Mouse (Mus musculus) layer of hippocampus, adult 18-20 months (tissue): ENCODE data around the gene Foxn3. TPM values are rescaled to one million over a fixed set of nuclear protein-coding genes. Genes with fewer than 3 reads are reported as not detected.

Source experiments
- DNase-seq, 2 experiments: peaks; one replicate each; pipeline ENCODE4 v3.0.0; 2022; ENCODE audit warnings: low spot score in 2 of 2
- total RNA-seq, 2 experiments: library from RNA; stranded (reverse); gene quantifications; 2 replicates each; pipeline ENCODE4 v1.2.3; 2021

Foxn3 gene
- total RNA-seq, 2 experiments from 2014 or later: 51.4 to 54.4 TPM

- no peak for DNase-seq
Observed at GRCm38 (mm10) chr12:99419396-99419760, 144.0 kb downstream of the Foxn3 start.

- DNase-seq: no peak
Observed at GRCm38 (mm10) chr12:99418476-99419395, 144.6 kb downstream of the Foxn3 start.

GRCm38 (mm10) chr12:99417885-99418284 is 145.5 kb downstream of the Foxn3 start:
- DNase-seq: peak; percentile 41 to 78

- no peak for DNase-seq
Observed at GRCm38 (mm10) chr12:99415538-99415937, 147.8 kb downstream of the Foxn3 start.

DNA sequence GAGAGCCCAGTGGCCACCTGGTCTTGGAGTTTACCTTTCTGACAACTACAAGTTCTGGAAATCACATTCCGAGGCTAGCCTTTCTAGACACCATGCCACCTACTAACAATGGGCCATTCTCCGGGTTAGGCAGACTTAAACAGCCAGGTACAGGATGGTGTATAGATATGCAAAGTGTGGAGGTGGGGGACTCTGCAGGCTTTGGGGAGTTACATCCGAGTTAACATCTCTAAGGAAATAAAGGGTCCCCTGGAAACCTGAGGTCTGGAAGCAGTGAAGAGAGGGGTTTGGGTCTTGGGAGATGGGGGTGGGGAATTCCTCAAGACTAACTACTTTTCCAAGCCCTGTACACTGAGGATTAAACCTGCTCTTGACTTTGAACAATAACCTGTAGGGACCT is 150.9 kb downstream of the Foxn3 start:
- no peak for DNase-seq

DNA sequence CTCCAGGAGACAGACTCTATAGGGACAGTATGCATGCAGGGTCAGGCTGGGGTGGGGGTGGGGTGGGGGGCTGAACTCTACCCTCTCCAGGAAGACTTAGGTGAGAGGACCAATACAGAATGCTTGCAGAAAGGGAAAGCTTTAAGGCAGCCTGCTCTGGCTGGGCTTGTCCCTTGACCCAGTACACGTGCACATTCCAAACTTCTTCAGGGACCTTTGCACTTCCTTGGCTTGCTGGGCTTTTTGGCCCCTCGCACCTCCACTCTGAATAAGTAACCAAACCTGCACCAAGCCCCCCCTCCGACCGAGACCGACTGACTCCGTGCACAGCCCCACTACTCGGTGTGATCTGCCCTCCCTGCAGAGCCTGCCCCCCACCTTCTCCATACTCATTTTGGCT is 151.3 kb downstream of the Foxn3 start:
- no peak for DNase-seq

- no peak for DNase-seq
Observed at GRCm38 (mm10) chr12:99408651-99409050, 154.7 kb downstream of the Foxn3 start.

GRCm38 (mm10) chr12:99408089-99408488 is 155.3 kb downstream of the Foxn3 start:
- no peak for DNase-seq

DNA sequence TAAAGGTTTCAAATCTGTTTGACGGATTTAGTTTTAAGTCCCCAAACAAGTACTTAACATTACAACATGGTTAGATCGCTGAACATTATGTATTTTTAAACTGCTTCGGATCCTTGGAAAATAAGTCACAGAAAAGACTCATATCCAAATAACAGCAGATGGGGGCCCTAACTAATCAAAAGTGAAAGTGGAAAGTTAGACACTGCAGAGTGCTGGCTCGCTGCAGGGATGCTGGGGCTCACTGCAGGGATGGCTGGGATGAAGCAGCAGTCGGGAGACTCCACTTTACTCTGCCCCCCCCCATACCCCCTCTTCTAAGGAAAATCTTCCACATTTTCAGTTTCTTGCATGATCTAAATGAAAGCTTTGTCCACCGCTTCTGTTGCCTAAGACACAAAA is 156.1 kb downstream of the Foxn3 start:
- DNase-seq: peak in 1 of 2 experiments; percentile 13

- no peak for DNase-seq
Observed at GRCm38 (mm10) chr12:99406697-99407317, 156.6 kb downstream of the Foxn3 start.

GRCm38 (mm10) chr12:99406254-99406653 is 157.1 kb downstream of the Foxn3 start:
- peak; percentile 59 to 79 for DNase-seq

GRCm38 (mm10) chr12:99405401-99405800 is 158.0 kb downstream of the Foxn3 start:
- DNase-seq: no peak

DNA sequence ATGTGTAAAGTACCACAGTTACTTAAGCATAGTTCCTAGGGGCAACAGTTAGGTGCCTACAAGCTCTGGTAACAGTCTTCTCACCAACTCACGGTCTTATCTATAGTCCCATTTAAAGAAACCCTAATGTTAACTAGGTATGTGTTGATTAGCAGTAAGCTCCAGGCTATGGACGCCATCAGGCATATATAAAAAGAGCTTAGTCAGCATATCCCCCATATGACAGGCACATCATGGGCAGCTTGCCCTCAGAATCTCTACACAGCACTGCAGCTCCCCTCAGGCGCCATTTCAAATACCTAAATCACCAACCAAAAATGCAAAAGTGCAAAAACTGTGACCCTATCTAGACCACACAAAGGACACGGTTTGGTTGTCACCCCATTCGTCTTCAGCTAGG is 160.4 kb downstream of the Foxn3 start:
- DNase-seq: no peak

DNA sequence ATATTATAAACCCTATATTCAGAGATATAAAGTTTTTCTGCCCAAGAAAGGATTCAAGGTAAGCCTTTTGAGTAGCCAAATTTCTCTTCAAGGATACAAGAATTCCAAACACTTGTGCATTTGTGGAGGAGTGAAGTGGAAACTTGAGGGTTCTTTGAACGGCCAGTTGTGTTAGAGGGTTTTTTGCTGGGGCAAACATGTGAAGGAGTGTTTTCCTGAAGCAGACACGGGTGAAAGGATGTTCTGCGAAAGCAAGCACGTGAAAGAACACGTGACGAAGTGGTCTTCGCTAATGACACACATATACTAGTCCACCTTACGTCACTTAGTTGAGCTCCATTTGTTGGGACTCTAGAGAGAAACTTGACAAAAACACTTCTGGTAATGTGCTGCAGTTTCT is 162.5 kb downstream of the Foxn3 start:
- no peak for DNase-seq

DNA sequence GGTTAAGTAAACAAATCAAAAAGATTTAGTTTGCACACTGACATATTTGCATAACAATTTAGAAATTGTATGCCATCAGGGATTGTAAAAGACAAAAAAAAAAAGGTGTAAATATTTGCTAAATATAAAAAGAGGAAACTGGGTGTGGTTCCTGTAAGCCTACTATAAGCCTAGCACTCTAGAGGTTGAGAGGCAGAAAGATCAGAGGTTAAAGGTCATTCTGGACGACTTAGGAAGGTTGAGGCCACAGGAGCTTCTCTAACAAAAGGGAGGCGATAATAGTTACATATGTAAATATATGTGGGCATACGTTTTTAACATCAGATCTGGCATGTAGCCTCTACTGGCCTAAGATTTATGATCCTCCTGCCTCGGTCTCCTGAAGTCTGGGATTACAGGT is 163.8 kb downstream of the Foxn3 start:
- DNase-seq: no peak

DNA sequence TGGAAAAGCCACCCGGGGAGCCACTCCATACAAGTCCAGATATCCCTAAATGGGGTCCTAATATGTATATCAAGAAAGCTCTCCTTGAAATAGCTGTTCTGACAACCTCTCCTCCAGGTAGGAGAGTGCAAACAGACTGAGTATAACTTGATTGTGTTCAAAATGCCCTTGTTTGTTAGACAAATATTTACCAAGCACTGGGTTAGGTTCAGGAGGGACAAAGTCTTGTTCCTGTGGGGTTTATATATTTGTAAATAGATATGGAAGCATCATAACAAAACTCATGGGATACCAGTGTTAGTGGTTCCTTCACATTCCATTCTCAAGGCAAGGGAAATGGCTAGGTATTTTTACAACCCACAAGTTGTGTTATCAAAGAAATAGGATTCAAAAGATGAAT is 166.9 kb downstream of the Foxn3 start:
- DNase-seq: no peak

DNA sequence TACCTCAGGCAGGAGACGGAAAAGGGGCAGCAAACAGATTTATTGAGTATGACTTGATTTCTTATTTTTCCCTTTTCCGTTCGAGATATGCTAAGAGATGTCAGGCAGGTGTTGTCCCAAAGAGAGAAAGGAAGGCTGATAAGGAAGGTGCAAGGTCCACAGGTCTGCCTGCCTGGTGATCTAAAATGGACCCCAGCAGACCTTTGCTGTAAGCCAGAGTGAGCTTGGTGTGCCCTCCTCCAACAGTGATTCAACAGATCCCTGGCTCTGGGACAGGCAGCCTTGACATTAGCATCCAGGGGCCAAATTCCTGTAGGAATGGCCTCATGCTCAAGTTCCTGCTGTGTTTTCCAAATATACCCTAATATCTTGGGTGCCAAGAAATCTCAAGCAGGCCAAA is 168.3 kb downstream of the Foxn3 start:
- DNase-seq: no peak

DNA sequence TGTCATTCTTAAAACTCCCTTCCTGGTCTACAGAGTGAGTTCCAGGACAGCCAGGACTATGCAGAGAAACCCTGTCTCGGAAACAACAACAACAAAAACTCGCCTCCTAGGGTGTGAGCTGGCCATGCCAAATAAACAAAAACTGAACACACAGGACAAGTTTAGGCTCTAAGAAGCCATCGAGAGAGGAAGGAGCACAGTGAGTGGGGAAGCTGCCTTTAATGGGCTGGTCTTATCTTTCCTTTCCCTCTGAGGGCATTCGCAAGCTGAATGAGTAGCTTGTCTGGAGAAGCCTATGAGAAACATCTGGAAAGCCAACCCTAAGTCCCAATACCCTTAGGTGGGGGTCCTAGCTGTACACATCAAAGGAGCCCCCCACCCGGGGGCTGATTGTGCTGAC is 168.7 kb downstream of the Foxn3 start:
- DNase-seq: no peak

DNA sequence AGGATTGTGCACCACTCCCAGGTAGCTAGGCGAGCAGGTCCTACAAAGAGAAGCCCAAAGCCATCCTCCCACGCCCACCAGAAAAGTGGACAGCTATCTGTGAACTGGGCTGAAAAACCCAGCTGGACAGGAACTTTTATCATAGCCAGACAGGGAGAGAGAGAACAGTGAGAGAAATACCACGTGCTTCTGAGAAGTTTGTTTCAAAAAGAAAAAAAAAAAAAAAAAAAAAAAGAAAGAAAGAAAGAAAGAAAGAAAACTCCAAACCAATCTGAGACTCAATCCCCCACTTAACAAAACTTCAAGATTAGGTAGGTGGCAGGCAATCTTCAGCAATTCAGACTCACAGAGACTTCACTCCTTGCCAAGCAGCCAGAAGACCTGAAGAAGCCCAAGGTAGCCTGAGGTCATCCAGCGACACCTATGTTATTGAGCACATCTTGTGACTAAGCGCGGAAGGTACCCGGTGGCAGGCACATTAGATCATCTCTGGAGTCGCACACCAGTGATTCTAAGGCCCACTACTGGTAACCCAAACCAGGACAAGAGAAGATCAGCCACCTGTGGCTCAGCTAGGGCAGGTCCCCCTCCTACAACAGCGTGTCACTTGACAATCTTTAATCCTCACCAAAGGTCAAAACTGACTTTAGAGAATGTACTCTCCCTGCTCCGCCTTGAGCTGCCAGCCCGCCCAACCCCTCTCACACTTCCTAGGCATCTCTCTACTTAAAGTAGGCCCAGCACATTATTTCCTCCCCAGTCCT is 169.3 kb downstream of the Foxn3 start:
- no peak for DNase-seq

DNA sequence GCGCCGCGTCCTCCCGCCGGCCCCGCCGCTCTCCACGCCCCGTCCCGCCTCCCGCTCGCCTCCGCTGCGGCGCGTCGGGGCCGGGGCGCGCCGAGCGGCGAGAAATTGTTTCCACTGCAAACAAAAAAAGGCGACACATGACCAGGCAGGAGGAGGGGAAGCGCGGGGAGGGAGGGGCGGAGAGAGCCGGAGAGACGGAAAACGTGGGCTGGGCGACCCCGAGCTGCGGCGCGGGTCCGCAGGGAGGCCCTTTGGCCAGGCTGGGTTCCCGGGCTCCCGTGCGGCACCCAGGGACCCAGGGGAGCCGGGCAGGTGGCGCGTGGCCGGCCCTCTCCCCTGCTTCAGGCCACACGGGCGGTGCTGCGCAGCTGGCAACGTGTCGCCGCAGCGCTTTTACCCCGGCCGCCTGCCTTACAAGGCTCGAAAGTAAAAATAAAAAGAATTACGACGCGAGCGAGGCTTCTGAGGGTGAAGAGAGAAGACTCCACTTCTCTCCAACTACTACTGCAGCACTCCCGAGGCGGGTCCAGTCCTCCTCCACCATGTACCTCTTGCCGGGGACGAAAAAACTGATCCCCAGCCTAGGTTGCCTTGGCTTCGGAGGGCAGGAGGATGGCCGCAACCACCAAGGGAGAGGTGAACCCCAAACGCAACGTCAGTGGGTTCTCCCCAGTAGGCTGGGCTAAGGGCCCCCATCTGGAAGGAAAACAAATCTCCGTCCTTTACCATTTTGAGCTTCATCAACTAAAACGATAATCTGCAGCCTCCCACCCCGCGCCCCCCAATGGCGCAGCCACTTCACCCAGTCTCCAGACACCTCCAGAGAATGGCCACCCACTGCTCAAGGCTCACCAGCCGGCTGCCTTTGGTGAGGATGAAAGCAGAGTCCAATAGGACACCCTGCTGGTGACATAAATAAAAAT is 170.2 kb downstream of the Foxn3 start:
- peak; percentile 69 to 81 for DNase-seq
